Mouse (Mus musculus) stomach, postnatal 0 days (tissue): ENCODE results near the gene Eef2. TPM values are rescaled to one million over a fixed set of nuclear protein-coding genes. Genes with fewer than 3 reads are reported as not detected.
A peak's percentile ranks its signal among the peaks of the same experiment; 100 is the strongest.

ENCODE experiments used
- ATAC-seq: fragments of 200-750 bp; cut with Nextera tagmentation; 2 replicates; pipeline ENCODE4 v1.8.0; 2017; ENCODE audit not compliant: low FRiP score, low TSS enrichment
- DNase-seq: peaks from one replicate; pipeline ENCODE4 v3.0.0-alpha.2; 2016; ENCODE audit warnings: low spot score
- H3K27ac ChIP-seq: fragments of 300-500 bp; sonication (generic); replicated peaks from 2 replicates; pipeline ENCODE4 v1.5.1; 2014; ENCODE audit warnings: mild to moderate bottlenecking, control low read depth
- H3K27me3 ChIP-seq: fragments of 300-500 bp; sonication (generic); 2 replicates; pipeline ENCODE4 v1.6.1; 2014; ENCODE audit warnings: low read length; ENCODE audit not compliant: control insufficient read depth, insufficient read depth
- H3K36me3 ChIP-seq: fragments of 300-500 bp; sonication (generic); 2 replicates; pipeline ENCODE4 v1.6.1; 2014; ENCODE audit warnings: low read length, mixed read lengths; ENCODE audit not compliant: control insufficient read depth, insufficient read depth
- H3K4me1 ChIP-seq: fragments of 300-500 bp; sonication (generic); replicated peaks from 2 replicates; pipeline ENCODE4 v1.6.1; 2014; ENCODE audit warnings: antibody characterized with exemption; ENCODE audit not compliant: control insufficient read depth, insufficient read depth
- H3K4me2 ChIP-seq: fragments of 300-500 bp; sonication (generic); replicated peaks from 2 replicates; pipeline ENCODE4 v1.6.1; 2014; ENCODE audit warnings: low read depth, mild to moderate bottlenecking, control low read depth, moderate library complexity
- H3K4me3 ChIP-seq: fragments of 300-500 bp; sonication (generic); 2 replicates; pipeline ENCODE4 v1.5.1; 2014; ENCODE audit warnings: low read depth, low read length, control low read depth
- H3K9ac ChIP-seq: fragments of 300-500 bp; sonication (generic); 2 replicates; pipeline ENCODE4 v1.6.1; 2014; ENCODE audit warnings: mild to moderate bottlenecking, low read length, control low read depth, mixed read lengths
- H3K9me3 ChIP-seq: fragments of 300-500 bp; sonication (generic); 2 replicates; pipeline ENCODE4 v1.6.1; 2016; ENCODE audit warnings: low read length; ENCODE audit not compliant: control insufficient read depth
- CTCF ChIP-seq: IDR thresholded peaks from 2 replicates; pipeline ENCODE4 v1.5.1; 2016; ENCODE audit warnings: antibody characterized with exemption, low read depth, mild to moderate bottlenecking, moderate library complexity
- EP300 ChIP-seq: optimal IDR thresholded peaks from 2 replicates; pipeline ENCODE3; 2016; ENCODE audit warnings: antibody characterized with exemption
- WGBS: fragments of 180-500 bp; shearing (Covaris S2); extraction: QIAGEN DNeasy Blood & Tissue Kit; methylation state at CpG from one replicate; pipeline ENCODE4 v1.1.7; 2014; 5-methylcytosine and 5-hydroxymethylcytosine counted together
- polyA plus RNA-seq: library from polyadenylated mRNA; unstranded; fragments of >200 nt; fragmentation: Nextera tagmentation; extraction: Ambion mirVana; gene quantifications from 2 replicates; pipeline ENCODE4 v1.2.1, GENCODE M21; 2015

The Eef2 gene
- polyA plus RNA-seq, 1 experiment from 2014 or later: 337 TPM

- no peak for ATAC-seq
Measured at GRCm38 (mm10) chr10:81140717-81141454, 35.5 kb upstream of the Eef2 start.

GRCm38 (mm10) chr10:81141455-81142210 lies 34.8 kb upstream of the Eef2 start:
- Histone ChIP-seq H3K9me3 (no peaks in the 10 kb centered on the region), H3K4me3 (0 out of 2 replicates have a peak overlapping the region, but pooled peaks have one; percentile 13), H3K27ac (peak overlapping the region; percentile 96), H3K4me2 (peak overlapping the region; percentile 91), H3K27me3 (no peaks in the 10 kb centered on the region), H3K36me3 (peaks cover 18% of the 10 kb centered on the region), H3K4me1 (peaks cover 9% of the 10 kb centered on the region), H3K9ac (peak overlapping the region; percentile 87)
- no peak for ATAC-seq
- no peak for TF ChIP-seq EP300
- no peak for TF ChIP-seq CTCF
- 58% methylated on average over 7 of the region's 7 CpGs for WGBS
- no peak for DNase-seq

More at GRCm38 (mm10) chr10:81140717-81141454, 35.5 kb upstream of the Eef2 start:
- Histone ChIP-seq H3K4me3 (peak overlapping the region; percentile 98), H3K4me2 (peak overlapping the region; percentile 91), H3K27ac (peak overlapping the region; percentile 96), H3K4me1 (peaks cover 9% of the 10 kb centered on the region), H3K36me3 (peaks cover 16% of the 10 kb centered on the region), H3K27me3 (no peaks in the 10 kb centered on the region), H3K9me3 (no peaks in the 10 kb centered on the region), H3K9ac (peak overlapping the region; percentile 87)
- TF ChIP-seq CTCF (no peak), EP300 (no peak)
- 33% methylated on average over 10 of the region's 10 CpGs for WGBS
- peak; percentile 63 for DNase-seq

GRCm38 (mm10) chr10:81142551-81142981 lies 33.9 kb upstream of the Eef2 start:
- Histone ChIP-seq H3K4me3 (no peak overlapping the region), H3K4me1 (peaks cover 9% of the 10 kb centered on the region), H3K9me3 (no peaks in the 10 kb centered on the region), H3K27ac (peak overlapping the region; percentile 96), H3K4me2 (peak overlapping the region; percentile 91), H3K9ac (peak overlapping the region; percentile 87; the same call in 1 of the 2 replicates), H3K27me3 (no peaks in the 10 kb centered on the region), H3K36me3 (peaks cover 18% of the 10 kb centered on the region)
- ATAC-seq (no peak), DNase-seq (no peak)
- WGBS: 63% methylated on average over 5 of the region's 5 CpGs
- no peak for TF ChIP-seq EP300
- TF ChIP-seq CTCF: no peak

GRCm38 (mm10) chr10:81143157-81143633 lies 33.2 kb upstream of the Eef2 start:
- H3K36me3 ChIP-seq: peaks cover 24% of the 10 kb centered on the region
- peak overlapping the region; percentile 96 for H3K27ac ChIP-seq
- no peak overlapping the region for H3K4me2 ChIP-seq
- H3K4me1 ChIP-seq: peaks cover 9% of the 10 kb centered on the region
- WGBS: 76% methylated on average over 7 of the region's 7 CpGs
- H3K27me3 ChIP-seq: no peaks in the 10 kb centered on the region
- peak overlapping the region; percentile 87; the same call in 1 of the 2 replicates for H3K9ac ChIP-seq
- TF ChIP-seq EP300 (no peak), CTCF (peak; percentile 22; the same call in 1 of the 2 replicates)
- no peak overlapping the region for H3K4me3 ChIP-seq
- no peak for ATAC-seq
- peak; percentile 59 for DNase-seq
- H3K9me3 ChIP-seq: no peaks in the 10 kb centered on the region

- Histone ChIP-seq H3K36me3 (peaks cover 31% of the 10 kb centered on the region), H3K9ac (no peak overlapping the region), H3K9me3 (no peaks in the 10 kb centered on the region), H3K4me2 (no peak overlapping the region), H3K4me3 (no peak overlapping the region), H3K27me3 (no peaks in the 10 kb centered on the region), H3K27ac (0 out of 2 replicates have a peak overlapping the region, but pooled peaks have one; percentile 96), H3K4me1 (peaks cover 9% of the 10 kb centered on the region)
- TF ChIP-seq CTCF (no peak), EP300 (no peak)
- no peak for ATAC-seq
- WGBS: 94% methylated on average over 52 of the region's 52 CpGs
- no peak for DNase-seq
Measured at GRCm38 (mm10) chr10:81143845-81144437, 32.5 kb upstream of the Eef2 start.
